Mouse (Mus musculus): ENCODE results near the gene Gfra1.

Gfra1 gene

DNA sequence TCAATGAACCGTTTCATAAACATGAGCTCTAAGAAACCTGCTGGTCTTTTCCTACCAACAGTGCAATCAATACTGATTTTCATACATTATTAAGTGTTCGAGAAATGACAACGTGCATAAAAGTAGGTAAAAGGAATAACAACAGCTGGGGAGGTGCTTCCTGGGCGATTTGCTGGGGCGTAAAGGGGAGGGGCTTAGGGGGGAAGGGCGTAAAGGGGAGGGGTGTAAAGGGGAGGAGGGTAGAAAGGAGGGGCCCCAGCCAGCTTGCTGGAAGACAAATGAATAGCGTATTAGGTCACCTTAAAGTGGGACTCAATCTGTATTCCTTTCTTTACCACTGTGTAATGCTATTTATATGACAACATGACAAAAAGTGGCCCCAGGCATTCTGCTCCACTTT lies 13.9 kb downstream of the Gfra1 start:
- no peak for DNase-seq (ENCODE audit: low read depth)

DNA sequence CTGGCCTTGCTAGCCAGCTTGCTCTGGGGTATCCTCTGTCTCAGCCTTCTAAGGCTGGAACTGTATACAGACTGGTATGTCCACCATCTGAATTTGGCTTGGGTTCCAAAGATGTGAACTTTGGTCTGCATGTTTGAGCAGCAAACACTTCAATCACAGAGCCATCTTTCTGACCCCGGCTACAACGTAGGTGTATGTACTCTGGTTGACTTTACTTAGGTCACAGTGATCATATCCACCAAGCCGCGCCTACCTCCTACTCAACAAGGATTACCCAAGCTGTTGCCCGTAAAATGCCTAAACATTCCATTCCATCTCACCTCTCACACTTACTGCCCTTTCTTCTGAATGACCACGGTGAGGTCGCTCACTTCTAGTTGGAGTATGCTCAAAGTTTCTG lies 14.5 kb downstream of the Gfra1 start:
- DNase-seq (ENCODE audit: low read depth): no peak

DNA sequence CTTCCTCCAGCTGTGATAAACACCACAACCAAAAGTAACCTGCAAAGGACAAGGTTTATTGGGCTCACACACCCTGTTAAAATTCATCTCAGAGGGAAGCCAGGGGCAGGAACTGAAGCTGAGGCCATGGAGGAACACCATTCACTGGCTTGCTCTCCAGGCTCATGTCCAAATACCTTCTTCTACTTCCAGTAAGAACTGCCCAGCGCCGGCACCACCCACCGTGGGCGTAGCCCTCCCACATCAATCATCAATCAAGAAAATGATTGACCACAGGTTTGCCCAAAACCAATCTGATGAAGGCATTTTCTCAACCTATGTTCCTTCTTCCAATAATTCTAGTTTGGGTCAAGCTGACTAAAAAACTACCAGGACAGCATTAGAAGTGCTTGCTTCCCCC lies 16.9 kb downstream of the Gfra1 start:
- no peak for DNase-seq (ENCODE audit: low read depth)

DNA sequence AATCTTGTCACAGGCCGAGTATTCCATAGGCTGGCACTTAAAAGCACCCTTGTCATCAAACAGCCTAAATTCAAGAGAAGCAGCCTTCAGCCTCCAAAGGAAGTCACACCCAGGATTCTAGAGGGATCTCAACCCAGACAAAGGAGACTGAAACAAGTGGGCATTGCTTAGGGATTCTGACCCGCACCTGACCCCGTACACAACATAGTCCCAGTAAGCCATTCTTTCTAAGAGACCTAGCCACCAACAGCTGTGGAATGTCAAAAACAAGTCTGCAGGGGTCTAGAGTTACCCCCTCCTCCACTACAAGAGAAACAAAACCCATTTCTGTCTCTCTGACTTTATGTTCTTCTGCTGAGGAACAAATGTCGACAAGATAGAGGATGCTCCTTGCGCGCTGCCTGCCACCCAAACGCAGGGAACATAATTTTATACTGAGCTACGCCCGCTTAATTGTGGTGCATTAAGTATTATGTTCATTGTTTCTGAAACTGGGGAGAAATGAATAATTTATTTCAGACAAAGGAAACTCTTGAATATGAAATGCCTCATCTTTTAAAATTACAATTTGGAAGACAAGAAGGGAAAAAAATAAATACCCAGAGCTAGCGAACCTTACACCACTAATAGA lies 18.2 kb downstream of the Gfra1 start:
- no peak for DNase-seq (ENCODE audit: low read depth)

DNA sequence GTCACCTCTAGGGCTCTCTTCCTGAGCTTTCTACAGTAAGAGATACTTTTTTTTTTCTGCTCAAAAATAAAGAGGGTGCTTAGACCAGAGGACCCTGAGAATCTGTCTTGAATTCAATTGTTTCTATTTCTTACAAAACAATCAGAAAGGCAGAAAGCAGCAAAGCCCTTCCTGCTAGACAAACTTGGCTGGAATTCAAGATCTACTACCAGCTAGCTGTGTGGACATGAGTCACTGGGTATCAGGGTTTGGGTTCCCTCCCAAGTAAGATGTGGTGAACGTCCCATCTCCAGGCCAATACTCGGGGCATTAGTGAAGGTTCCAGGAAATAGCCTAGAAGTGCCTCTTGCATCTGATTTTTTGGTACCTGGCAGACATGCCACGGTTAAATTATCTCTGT lies 18.8 kb downstream of the Gfra1 start:
- DNase-seq (ENCODE audit: low read depth): no peak

DNA sequence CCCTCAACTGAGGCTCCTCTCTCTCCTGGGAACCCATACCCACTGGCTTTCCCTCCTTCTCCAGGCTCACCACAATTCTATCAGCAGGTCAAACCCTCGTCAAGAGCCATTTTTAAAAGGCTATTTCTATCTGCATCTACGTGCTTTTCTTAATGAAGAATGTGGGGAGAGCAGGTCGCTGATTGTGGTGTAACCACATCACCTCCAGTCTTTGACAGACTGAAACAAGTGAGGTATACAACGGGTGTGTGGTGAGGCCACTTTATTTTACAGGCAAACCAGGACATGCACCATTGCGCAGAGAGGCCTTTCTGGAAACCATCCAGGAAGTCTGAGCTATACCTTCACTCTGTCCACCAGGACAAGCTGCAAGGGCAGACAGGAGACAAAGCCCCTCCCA lies 19.8 kb downstream of the Gfra1 start:
- DNase-seq (ENCODE audit: low read depth): no peak

DNA sequence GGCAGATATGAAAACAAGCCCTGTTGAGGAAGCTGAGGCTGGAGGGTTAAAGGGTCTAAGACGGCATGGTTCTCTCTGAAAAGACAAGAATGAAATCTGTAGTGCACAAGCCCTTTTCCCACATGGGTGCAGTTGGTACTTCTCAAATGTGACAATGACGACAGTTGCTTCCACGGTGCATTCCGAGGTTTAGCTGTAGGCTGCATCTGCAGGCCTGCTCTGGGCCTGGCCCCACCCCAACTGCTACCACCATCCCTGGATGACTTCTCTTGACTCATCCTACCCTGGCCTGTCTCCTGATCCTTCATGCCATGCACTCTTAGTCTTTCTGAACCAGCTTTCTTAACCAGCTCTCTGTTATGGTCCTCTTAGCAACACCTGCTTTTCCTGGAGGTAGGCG lies 22.9 kb downstream of the Gfra1 start:
- DNase-seq (ENCODE audit: low read depth): no peak

DNA sequence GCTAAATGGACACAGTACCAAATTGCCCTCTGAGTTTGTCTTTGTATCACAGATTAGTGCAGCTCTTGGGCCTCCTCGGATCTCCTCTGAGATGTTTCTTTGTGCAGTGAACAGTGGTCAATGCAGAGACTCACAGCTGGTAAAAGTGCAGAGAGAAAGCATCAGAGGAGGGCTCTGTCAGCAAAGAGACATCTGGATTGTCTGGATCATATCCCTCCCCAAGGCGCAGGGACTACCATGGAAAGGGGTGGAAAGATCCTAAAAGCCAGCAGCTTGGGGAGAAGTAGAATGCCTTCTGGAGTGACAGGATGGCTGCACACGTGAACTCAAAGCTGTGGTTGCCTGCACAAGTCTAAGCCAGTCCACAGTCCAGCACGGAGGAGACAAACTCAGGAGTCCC lies 27.2 kb downstream of the Gfra1 start:
- no peak for DNase-seq (ENCODE audit: low read depth)

DNA sequence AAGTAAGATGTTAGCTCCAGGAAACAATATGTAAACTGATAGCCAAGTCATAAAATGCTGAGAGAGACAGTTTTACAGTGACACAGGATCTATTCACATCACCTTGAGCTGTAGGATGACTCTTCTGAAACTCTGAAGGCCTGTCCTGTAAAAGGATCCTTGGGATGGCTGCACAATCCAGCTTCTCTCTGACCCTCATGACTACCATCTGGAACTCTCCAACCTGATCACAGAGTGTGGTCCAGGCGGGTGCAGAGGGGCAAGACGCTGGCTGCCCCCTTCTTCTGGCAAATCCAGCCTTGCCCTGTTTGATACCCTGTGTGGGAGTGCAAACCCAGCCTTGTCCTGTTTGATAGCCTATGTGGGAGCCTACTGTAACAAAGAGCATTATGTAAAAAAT lies 28.4 kb downstream of the Gfra1 start:
- no peak for DNase-seq (ENCODE audit: low read depth)

DNA sequence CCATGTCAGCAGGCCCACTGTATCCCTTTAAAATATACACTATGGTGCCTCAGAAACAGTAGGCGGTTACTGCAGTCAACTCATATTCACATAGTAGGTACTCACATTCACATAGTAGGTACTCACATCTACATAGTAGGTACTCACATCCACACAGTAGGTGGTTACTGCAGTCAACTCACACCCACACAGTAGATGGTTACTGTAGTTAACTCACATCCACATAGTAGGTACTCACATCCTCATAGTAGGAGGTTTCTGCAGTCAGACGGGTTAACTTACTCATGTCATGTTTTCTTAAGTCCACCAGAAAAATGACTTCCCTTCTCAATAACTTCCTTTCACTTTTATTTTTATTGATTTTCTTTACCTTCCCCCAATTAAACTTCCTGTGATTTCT lies 30.8 kb downstream of the Gfra1 start:
- DNase-seq (ENCODE audit: low read depth): no peak

DNA sequence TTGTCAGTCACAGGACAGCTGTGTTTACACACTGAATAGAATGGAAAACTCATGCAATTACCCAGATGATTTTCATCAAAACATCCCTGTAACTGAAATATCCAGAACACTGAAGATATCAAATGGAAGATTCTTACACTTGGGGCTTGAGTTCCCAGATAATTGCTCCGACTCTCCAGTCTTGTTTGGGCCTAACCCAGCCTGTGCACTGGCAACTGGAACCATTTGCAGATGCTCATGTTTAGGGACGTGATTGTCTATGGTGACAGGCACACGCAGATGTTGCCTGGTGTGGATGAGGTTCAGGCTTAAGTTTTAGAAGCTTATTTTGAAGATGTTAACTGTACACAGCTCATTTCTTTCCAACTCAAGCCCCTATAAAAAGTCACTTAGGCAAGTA lies 31.5 kb downstream of the Gfra1 start:
- DNase-seq (ENCODE audit: low read depth): no peak

DNA sequence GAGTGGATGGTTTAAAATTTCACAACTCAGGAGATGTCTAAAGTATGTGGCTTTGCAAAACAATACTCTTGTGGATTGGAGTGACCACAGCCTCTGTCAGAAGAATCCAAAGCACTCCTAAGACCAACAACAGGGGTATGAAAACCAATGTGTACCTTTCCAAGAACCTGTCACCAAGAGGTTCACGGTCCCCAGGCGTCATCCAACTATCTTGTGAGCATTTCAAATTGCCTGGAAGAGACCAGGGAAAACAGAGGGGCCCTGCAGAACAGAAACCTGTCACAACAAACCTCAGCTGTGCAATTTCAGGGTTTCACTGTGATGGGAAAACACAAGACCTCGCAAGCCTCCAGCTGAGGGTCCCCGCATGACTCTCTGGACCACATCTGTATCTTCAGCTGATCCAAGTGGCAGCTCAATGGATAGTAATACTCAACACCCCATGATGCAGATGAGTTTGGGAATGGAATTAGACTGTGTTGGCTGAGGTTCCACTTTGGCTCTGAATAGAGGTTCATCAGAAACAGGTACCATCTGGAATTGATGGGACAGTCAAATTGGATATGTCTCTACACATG lies 32.7 kb downstream of the Gfra1 start:
- no peak for DNase-seq (ENCODE audit: low read depth)

DNA sequence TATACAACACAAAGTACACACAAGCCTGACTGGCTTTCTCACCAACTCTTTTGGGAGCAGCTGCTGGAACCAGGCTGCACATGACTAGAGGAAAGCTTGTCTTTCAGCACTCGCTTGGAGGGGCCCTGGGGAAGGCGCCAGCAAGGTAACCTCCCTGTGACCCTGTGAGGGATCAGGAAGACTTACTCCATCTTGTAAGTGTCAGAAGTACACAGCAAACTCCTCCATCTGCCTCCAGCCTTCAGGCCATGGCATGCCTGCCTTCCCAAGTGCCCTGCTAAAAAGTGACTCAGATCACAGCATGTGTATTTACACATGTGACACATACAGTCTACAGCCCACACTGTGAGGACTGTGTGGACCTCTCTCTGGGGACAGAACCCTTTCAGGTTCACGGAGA lies 36.0 kb downstream of the Gfra1 start:
- no peak for DNase-seq (ENCODE audit: low read depth)

DNA sequence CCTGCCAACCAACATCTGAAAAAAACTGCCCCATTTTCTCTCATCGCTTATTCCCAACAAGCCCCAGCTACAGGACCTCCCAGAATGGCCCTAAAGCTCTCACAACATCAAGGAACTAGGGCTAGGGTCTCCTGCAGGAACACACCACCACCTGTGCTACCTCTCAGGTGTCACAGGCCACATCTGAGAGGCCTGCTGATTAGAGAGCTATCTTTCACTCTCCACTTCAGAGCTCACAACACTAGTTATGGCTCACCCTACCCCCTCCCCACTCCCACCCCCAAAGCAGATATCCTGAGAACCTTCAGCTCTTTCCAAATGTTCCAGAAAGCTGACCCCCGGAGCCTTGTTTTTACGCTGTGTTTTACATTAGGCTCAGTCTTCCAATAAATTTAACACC lies 36.4 kb downstream of the Gfra1 start:
- DNase-seq (ENCODE audit: low read depth): no peak

DNA sequence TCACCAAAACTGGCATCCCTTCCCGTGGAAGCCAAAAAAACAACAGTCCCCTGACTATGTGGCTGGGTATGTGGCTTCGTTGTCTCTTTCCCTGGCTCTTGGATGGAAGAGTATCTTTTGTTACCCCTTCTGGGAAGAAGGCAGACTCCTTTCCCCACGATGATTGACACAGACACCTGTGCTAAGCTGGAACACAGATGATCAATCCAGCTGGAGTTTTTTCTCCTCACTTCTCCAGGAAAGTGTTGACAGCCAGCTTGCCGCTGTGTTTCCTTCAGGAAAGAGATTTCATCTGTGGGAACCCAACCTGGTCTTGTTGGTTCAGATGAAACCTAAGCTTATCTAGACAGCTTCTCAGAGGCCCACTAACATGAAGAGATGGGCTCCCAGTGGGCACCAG lies 40.5 kb downstream of the Gfra1 start:
- DNase-seq (ENCODE audit: low read depth): no peak

DNA sequence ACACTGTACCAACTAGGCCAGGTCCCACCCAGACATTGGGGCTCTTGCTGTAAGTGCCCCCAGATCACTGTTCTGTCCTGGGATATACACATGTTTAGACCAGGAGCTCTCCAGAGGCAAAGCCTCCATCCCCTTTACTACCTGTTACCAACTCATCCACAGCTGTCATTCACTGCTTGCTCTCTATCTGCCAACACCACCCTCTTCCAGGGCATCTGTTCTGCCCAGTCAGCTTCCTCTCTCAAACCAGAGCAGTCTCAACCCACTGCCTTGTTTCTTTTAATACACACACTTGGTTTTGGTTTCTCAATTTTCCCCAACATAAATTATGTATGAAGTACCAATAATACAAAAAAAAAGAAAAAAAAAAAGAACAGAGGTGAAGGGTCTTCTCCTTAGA lies 41.0 kb downstream of the Gfra1 start:
- DNase-seq (ENCODE audit: low read depth): no peak

DNA sequence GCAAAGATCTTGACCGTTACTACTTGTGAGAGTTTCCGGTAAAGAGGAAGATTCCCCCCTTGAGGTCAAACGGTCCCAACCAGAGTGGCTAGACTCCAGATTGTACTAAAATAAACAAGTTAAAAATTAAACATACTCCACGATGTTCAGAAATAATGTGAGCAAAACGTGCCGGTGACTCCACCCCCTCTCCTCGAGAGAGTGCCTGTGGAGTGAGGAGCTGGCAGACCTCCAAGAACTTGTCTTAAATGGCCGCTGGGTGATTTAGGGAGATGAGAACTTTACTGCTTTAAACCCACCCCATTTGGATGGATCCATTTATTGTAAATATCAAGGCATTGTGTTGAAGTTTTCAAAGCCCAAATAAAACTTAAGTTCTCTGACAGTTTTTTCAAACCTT lies 42.4 kb downstream of the Gfra1 start:
- DNase-seq (ENCODE audit: low read depth): no peak

DNA sequence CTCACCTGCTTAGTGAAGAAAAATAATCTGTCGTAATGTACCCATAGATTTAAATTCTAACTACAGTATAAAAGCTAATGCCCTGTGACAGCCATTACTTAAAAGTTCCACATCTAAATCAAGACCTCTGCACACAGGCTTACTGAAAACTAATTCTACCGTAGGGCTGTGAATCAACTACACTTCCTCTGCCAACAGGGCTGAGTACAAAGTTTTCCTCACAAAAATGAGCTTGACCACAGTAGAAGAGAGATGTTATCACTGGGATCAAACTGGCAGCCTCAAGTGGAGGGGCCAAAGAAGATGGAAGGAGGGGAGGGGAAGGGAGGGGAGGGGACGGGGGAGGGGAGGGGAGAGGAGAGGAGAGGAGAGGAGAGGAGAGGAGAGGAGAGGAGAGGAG lies 42.9 kb downstream of the Gfra1 start:
- no peak for DNase-seq (ENCODE audit: low read depth)

DNA sequence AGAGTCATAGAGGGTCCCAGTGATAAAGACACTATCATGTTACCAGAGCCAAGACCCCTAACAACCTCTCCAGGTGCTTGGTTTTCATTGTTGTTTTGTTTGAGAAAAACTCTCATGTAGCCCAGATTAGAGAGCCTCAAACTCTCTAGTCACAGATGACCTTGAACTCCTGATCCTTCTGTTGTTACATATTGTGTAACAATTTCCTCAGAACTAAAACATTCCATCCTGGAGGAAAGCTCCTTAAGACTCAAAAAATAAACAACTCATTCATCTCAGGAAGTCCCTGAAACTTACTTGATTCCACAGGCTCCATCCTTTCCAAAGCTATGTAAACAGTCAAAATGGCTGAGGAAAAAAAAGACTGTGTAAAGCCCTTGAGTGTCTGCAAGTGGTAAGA lies 49.0 kb downstream of the Gfra1 start:
- no peak for DNase-seq (ENCODE audit: low read depth)

DNA sequence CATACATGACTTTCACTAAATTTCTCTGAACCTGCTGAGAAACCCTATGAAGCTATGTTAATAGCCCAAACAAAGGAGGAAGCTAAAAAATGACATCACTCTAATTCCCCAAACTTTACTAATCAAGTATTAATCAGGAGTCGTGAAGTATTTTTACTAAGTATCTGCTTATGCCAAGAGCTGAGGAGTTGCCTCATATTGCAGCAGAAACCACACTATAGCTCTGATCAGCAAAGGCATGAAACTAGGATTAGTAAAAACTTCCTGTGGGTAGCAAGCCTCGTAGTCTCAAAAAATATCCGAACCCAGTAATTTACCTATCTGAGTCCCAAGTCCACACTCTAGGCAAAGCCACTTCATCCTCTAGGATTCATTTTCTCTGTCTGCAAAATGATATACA lies 55.5 kb downstream of the Gfra1 start:
- no peak for DNase-seq (ENCODE audit: low read depth)

DNA sequence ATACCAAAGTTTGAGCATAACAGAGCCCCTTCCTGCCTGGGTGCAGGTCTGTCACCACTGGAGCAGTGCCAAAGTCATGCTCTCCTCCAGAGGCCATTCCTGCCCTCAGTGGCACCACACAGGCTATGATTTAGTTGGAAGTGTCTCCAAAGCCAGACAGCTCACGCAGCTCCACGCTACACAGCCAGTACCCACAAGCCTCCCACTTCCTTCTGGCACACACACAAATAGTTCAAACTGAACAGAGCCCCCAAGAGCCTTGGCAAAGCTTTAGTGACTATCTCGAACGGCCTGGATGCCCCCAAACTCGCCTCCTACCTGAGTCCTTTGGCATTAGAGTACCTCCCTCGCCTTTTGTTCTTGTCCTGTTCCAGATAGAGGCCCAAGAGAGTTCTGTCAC lies 56.5 kb downstream of the Gfra1 start:
- no peak for DNase-seq (ENCODE audit: low read depth)

DNA sequence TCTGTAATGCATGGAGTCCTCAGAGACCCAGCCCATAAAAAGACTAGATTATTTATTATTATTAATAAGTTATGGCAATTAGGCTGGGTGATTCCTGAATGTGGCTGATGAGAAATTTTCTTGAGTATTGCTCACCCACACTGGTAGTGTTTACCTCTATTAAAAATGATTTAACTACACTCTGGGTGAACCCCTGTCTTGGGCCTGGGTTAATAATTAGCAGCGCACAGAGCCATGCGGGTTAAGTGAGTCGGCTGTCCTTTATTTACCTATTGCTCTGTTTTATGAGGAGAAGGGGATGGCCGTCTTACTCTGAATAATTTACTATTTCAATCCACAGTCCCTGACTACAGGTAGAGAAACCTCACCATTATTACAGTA lies 59.1 kb downstream of the Gfra1 start:
- no peak for DNase-seq (ENCODE audit: low read depth)

DNA sequence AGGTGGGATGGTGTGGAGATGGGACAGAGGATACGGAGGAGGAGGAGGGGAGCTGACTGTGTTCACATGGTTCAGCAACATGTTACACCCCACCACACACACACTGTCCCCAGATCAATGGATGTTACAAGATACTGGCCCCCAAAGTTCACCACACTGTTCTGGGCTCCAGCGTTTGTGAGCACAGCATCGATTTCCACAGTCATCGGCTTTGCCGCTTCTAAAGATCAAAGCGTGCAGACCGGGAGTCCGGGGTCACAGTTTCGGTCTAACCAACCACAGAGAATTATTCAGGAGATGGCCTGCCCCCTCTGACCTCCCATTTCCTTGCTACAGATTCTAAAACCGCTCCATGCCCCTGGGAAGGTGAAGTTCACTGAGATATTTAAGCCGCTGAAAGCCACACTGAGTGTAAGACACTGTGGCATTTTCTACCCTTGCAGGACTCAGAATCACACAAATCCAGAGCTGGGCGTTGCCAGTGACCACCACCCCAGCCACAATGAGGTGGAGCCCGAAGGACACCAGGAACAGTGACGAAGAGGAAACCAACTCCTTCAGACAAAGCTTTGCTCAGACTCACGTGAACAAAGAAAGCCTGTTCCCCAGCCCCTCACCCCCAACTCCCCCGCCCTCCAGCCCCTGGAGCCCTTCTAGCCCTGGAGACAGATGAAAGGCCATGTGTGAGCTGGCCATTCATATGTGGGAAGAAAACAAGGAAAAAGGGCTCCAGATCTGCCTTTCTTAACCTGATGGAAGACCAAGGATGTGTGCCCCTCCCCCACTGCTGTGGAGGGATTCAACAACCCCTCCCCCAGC lies 59.7 kb downstream of the Gfra1 start:
- DNase-seq (ENCODE audit: low read depth): no peak

DNA sequence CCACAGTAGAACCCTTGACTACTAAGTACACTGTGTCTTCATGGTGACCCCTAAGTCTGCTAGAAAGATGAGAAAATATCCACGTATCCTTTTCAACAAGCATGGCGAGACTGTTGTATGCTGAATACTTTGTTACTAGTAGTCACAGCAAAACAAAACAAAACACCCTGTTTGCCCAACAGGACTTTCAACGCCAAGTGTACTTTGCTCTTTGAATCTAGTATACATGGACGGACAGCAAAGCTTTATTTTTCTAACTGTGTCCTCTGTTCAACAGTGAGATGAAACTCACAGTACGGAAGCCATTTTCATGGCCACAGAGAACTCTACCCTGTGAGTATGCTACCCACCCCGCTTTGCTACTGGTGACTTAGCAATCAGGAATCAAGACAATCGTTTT lies 62.6 kb downstream of the Gfra1 start:
- DNase-seq (ENCODE audit: low read depth): no peak

All from induced T-regulatory cell, adult 2 months (primary cell).